Comparison of ENCODE assay signal across 16 mouse cellular contexts in genomic region chr13:44321009-44321596, GRCm38 (mm10).
DNase-seq lines count a peak whose midpoint lies in the region; ATAC-seq and TF ChIP-seq lines count a peak whose summit lies in the region.
"Had no signal": no experiment of that assay in that cellular context is flagged by ENCODE, and none has a peak within 500 bp of the region (broad histone marks: within the 10 kb centered on the region; RNA-seq: fewer than 3 reads in every experiment).

No protein-coding gene starts in this region.

- H3K27ac ChIP-seq in midbrain, embryonic 13.5 days = no peak overlapping the region
- H3K27ac ChIP-seq: forebrain, embryonic 10.5 days; hindbrain, embryonic 12.5 days; left cerebral cortex, adult 2 months; limb, embryonic 13.5 days; macrophage had no signal

- 90% methylated on average over 16 of the region's 16 CpGs for WGBS in midbrain, embryonic 13.5 days

- H3K4me3 ChIP-seq in myocyte = no peak overlapping the region
- no peak overlapping the region for H3K4me3 ChIP-seq in midbrain, embryonic 13.5 days (replicated peaks)
- H3K4me3 ChIP-seq: forebrain, embryonic 10.5 days; hindbrain, embryonic 12.5 days; left cerebral cortex, adult 2 months; limb, embryonic 13.5 days had no signal

- peak; percentile 68 to 84 for DNase-seq in adrenal gland, adult (ENCODE audit: inconsistent age in 2 of 2, low spot score in 1 of 2)
- DNase-seq in adrenal gland, postnatal 25 days = no peak
- DNase-seq in left cerebral cortex, adult 18-20 months (ENCODE audit: low spot score in 2 of 2) = peak; percentile 49 to 50
- no peak for DNase-seq in left cerebral cortex, postnatal 4 days
- no peak for DNase-seq in testis, postnatal 14 days (ENCODE audit: low spot score)
- DNase-seq: cerebellum, adult 9-11 months; thymus, postnatal 4 days had no signal

- no peaks in the 10 kb centered on the region for H3K79me2 ChIP-seq in myocyte (ENCODE audit: control insufficient read depth, insufficient read depth)

- H3K9me3 ChIP-seq in midbrain, embryonic 13.5 days = no peaks in the 10 kb centered on the region
- H3K9me3 ChIP-seq: forebrain, embryonic 10.5 days; hindbrain, embryonic 12.5 days; limb, embryonic 13.5 days had no signal

- ATAC-seq in activated CD4-positive, CD25-positive, alpha-beta regulatory T cell, adult 4 months = peak; percentile 76
- ATAC-seq in midbrain, embryonic 13.5 days = no peak
- ATAC-seq: midbrain, embryonic 16.5 days had no signal

- H3K4me1 ChIP-seq in midbrain, embryonic 13.5 days (replicated peaks) = no peaks in the 10 kb centered on the region
- H3K4me1 ChIP-seq: hindbrain, embryonic 12.5 days had no signal

- intact Hi-C loops in left cerebral cortex, postnatal 4 days (cut with DNase I) = no loop called here

- no peak overlapping the region for H3K9ac ChIP-seq in midbrain, embryonic 13.5 days (replicated peaks)
- H3K9ac ChIP-seq: hindbrain, embryonic 12.5 days; limb, embryonic 13.5 days had no signal

- H3K36me3 ChIP-seq in myocyte (ENCODE audit: control insufficient read depth, insufficient read depth) = no peaks in the 10 kb centered on the region
- H3K36me3 ChIP-seq in midbrain, embryonic 13.5 days = no peaks in the 10 kb centered on the region
- H3K36me3 ChIP-seq: forebrain, embryonic 10.5 days; hindbrain, embryonic 12.5 days; limb, embryonic 13.5 days had no signal

- H3K27me3 ChIP-seq in myocyte (ENCODE audit: control insufficient read depth, insufficient read depth, insufficient read length) = no peaks in the 10 kb centered on the region
- no peaks in the 10 kb centered on the region for H3K27me3 ChIP-seq in midbrain, embryonic 13.5 days
- H3K27me3 ChIP-seq: hindbrain, embryonic 12.5 days; limb, embryonic 13.5 days had no signal

- TF ChIP-seq POLR2A in myocyte (IDR thresholded peaks at IDR 0.05; ENCODE audit: insufficient read length, low read depth) = no peak

- H3K4me2 ChIP-seq in myocyte (ENCODE audit: low read depth) = peak overlapping the region; percentile 15
- H3K4me2 ChIP-seq in midbrain, embryonic 13.5 days (replicated peaks) = no peak overlapping the region
- H3K4me2 ChIP-seq: hindbrain, embryonic 12.5 days; limb, embryonic 13.5 days had no signal

- H3ac ChIP-seq in myocyte (ENCODE audit: control insufficient read depth, insufficient read length) = no peak overlapping the region

TF ChIP-seq in myocyte, 11 proteins besides CTCF, POLR2A, EP300 and RAD21:
- TF ChIP-seq USF1 (IDR thresholded peaks at IDR 0.05; ENCODE audit: low read depth) (no peak), CEBPB (IDR thresholded peaks at IDR 0.05; ENCODE audit: insufficient read depth, poor library complexity, severe bottlenecking) (no peak), E2F4 (IDR thresholded peaks at IDR 0.05; ENCODE audit: insufficient read depth) (no peak), MYOD1 (IDR thresholded peaks at IDR 0.05; ENCODE audit: control insufficient read depth in 1 of 3, insufficient read length in 2 of 3, low read depth in 2 of 3) (no peak), MAX (IDR thresholded peaks at IDR 0.05; ENCODE audit: low read depth) (no peak)

Comparison
In these comparisons a context has a peak if more than half of its experiments do, and no peak if none do; other contexts are left out.
1. DNase-seq: peak in adrenal gland, adult (2 of 2) and left cerebral cortex, adult 18-20 months (2 of 2); none in adrenal gland, postnatal 25 days (single experiment), left cerebral cortex, postnatal 4 days (single experiment) and testis, postnatal 14 days (single experiment).